Mouse (Mus musculus) small intestine, adult 2 months (tissue): ENCODE data around the gene Gm9913.

Experiments
- CTCF ChIP-seq: fragments of 200-500 bp; IDR thresholded peaks from 2 replicates; pipeline ENCODE4 v1.5.1; 2012; ENCODE audit warnings: low read depth, mild to moderate bottlenecking, control low read depth, inconsistent platforms, low read length, moderate library complexity, mixed read lengths; ENCODE audit not compliant: insufficient replicate concordance, insufficient read length; ENCODE audit errors: extremely low read depth
- POLR2A ChIP-seq: fragments of 200-500 bp; IDR thresholded peaks from 2 replicates; pipeline ENCODE4 v1.6.1; 2012; ENCODE audit warnings: low read depth, mild to moderate bottlenecking, control low read depth, inconsistent platforms, low read length, moderate library complexity

DNA sequence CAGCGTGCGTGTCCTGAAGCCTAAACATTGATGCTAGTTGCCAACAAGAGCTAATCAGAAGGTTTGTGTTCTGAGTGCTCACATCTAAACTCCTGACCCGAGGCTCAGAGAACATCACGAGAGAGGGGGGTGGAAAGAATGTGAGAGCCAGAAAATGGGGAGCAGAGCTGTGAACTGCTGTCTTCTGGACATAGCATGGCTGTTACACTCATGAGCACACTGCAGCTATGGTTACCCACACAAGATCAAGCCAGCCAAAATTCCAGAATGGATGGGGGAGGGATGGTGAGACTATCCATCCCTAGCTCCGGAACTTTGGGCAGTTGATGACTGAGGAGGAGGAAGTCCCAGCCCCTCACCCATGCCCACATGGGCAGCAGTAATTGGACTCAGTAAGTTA is 24.8 kb upstream of the Gm9913 start:
- TF ChIP-seq CTCF (no peak), POLR2A (no peak)
